Mouse (Mus musculus) heart, adult 2 months (tissue): ENCODE measurements around the gene Gls.

ENCODE experiments used
- CTCF ChIP-seq: fragments of 200-600 bp; IDR thresholded peaks from 2 replicates; pipeline ENCODE4 v1.8.1; 2022; ENCODE audit warnings: antibody characterized with exemption, mild to moderate bottlenecking, moderate library complexity
- POLR2A ChIP-seq: fragments of 200-500 bp; IDR thresholded peaks from 2 replicates; pipeline ENCODE4 v1.6.1; 2011; ENCODE audit warnings: mild to moderate bottlenecking, low read depth, low read length, control low read depth; ENCODE audit not compliant: insufficient read depth

GRCm38 (mm10) chr1:52278073-52278472 is 45.0 kb upstream of the Gls start:
- TF ChIP-seq CTCF (no peak), POLR2A (no peak)
